Mouse (Mus musculus) E14TG2a.4 (cell line): ENCODE results near the gene Spryd3.

ENCODE experiments used
- CTCF ChIP-seq: conservative IDR thresholded peaks from 2 replicates; pipeline ENCODE4 v1.5.1; 2014; ENCODE audit warnings: low read length
- NANOG ChIP-seq: IDR thresholded peaks from 2 replicates; pipeline ENCODE4 v1.6.1; 2014; ENCODE audit warnings: borderline replicate concordance, low read length, mixed read lengths
- POU5F1 ChIP-seq: IDR thresholded peaks from 2 replicates; pipeline ENCODE4 v1.6.1; 2014; ENCODE audit warnings: low read length, borderline replicate concordance

DNA sequence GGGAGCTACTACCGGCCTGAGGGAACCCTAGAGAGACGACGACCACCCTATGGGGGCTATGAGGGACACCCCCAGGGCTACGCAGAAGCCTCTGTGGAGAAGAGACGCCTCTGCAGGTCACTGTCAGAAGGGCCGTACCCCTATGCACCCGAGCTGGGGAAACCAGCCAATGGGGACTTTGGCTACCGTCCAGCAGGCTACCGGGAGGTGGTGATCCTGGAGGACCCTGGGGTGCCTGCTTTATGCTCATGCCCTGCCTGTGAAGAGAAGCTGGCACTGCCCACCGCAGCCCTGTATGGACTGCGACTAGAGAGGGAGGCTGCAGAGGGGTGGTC, 24.6 kb downstream of the Spryd3 start:
- TF ChIP-seq CTCF: no peak
- TF ChIP-seq POU5F1: no peak
- no peak for TF ChIP-seq NANOG
